Mouse (Mus musculus) forebrain, embryonic 16.5 days (tissue): Measurements from ENCODE around the gene Fam129b. TPM values are rescaled to one million over a fixed set of nuclear protein-coding genes. Genes with fewer than 3 reads are reported as not detected.

ENCODE experiments used
- ATAC-seq: fragments of 200-750 bp; cut with Nextera tagmentation; 2 replicates; pipeline ENCODE4 v1.8.0; 2017; ENCODE audit warnings: mild to moderate bottlenecking, moderate library complexity
- H3K27ac ChIP-seq: fragments of 300-500 bp; sonication (generic); 2 replicates; pipeline ENCODE4 v1.5.1; 2014; ENCODE audit warnings: low read length, control low read depth
- H3K27me3 ChIP-seq: fragments of 300-500 bp; sonication (generic); replicated peaks from 2 replicates; pipeline ENCODE4 v1.6.1; 2014; ENCODE audit warnings: low read length; ENCODE audit not compliant: control insufficient read depth, insufficient read depth
- H3K36me3 ChIP-seq: fragments of 300-500 bp; sonication (generic); 2 replicates; pipeline ENCODE4 v1.6.1; 2014; ENCODE audit not compliant: control insufficient read depth, insufficient read depth
- H3K4me1 ChIP-seq: fragments of 300-500 bp; sonication (generic); replicated peaks from 2 replicates; pipeline ENCODE4 v1.6.1; 2014; ENCODE audit warnings: low read length; ENCODE audit not compliant: control insufficient read depth, insufficient read depth
- H3K4me2 ChIP-seq: fragments of 300-500 bp; sonication (generic); 2 replicates; pipeline ENCODE4 v1.6.1; 2014; ENCODE audit warnings: mild to moderate bottlenecking, low read length, control low read depth
- H3K4me3 ChIP-seq: fragments of 300-500 bp; sonication (generic); replicated peaks from 2 replicates; pipeline ENCODE4 v1.5.1; 2014; ENCODE audit warnings: mild to moderate bottlenecking, low read length, control low read depth
- H3K9ac ChIP-seq: fragments of 300-500 bp; sonication (generic); replicated peaks from 2 replicates; pipeline ENCODE4 v1.6.1; 2014; ENCODE audit warnings: low read depth, low read length, control low read depth
- H3K9me3 ChIP-seq: fragments of 300-500 bp; sonication (generic); 2 replicates; pipeline ENCODE4 v1.6.1; 2016; ENCODE audit warnings: low read length; ENCODE audit not compliant: control insufficient read depth
- WGBS: fragments of 180-500 bp; shearing (Covaris S2); extraction: QIAGEN DNeasy Blood & Tissue Kit; methylation state at CpG from one replicate; pipeline ENCODE4 v1.1.7; 2014; 5-methylcytosine and 5-hydroxymethylcytosine counted together
- polyA plus RNA-seq: library from polyadenylated mRNA; unstranded; fragments of >200 nt; fragmentation: Nextera tagmentation; extraction: Ambion mirVana; gene quantifications from 2 replicates; pipeline ENCODE4 v1.2.1, GENCODE M21; 2015

The Fam129b gene
- polyA plus RNA-seq, 1 experiment from 2014 or later, result 36.4 TPM

GRCm38 (mm10) chr2:32857584-32857983, 18.3 kb upstream of the Fam129b start:
- Histone ChIP-seq H3K9me3 (no peaks in the 10 kb centered on the region), H3K4me2 (no peak overlapping the region), H3K4me1 (no peaks in the 10 kb centered on the region; the same call in 1 of the 2 replicates), H3K9ac (no peak overlapping the region), H3K27ac (no peak overlapping the region), H3K4me3 (no peak overlapping the region), H3K27me3 (no peaks in the 10 kb centered on the region; the same call in 1 of the 2 replicates), H3K36me3 (no peaks in the 10 kb centered on the region)
- ATAC-seq, result peak; percentile 54
- under 1% methylated on average over 7 of the region's 7 CpGs for WGBS

- 41% methylated on average over 10 of the region's 10 CpGs for WGBS
- Histone ChIP-seq H3K9ac (no peak overlapping the region), H3K36me3 (no peaks in the 10 kb centered on the region), H3K27ac (no peak overlapping the region), H3K9me3 (no peaks in the 10 kb centered on the region), H3K4me1 (no peaks in the 10 kb centered on the region), H3K4me2 (no peak overlapping the region), H3K4me3 (no peak overlapping the region), H3K27me3 (no peaks in the 10 kb centered on the region)
- ATAC-seq, result peak; percentile 47
These were observed 16.8 kb upstream of the Fam129b start for GRCm38 (mm10) chr2:32859010-32859621.

GRCm38 (mm10) chr2:32859622-32860012, 16.3 kb upstream of the Fam129b start:
- ATAC-seq, result no peak
- no peak overlapping the region for H3K9ac ChIP-seq
- no peak overlapping the region for H3K4me2 ChIP-seq
- no peaks in the 10 kb centered on the region for H3K9me3 ChIP-seq
- H3K27me3 ChIP-seq, result no peaks in the 10 kb centered on the region
- no peak overlapping the region for H3K27ac ChIP-seq
- 87% methylated on average over 5 of the region's 5 CpGs for WGBS
- H3K36me3 ChIP-seq, result no peaks in the 10 kb centered on the region
- no peaks in the 10 kb centered on the region for H3K4me1 ChIP-seq
- no peak overlapping the region for H3K4me3 ChIP-seq

- no peak for ATAC-seq
These were observed 15.1 kb upstream of the Fam129b start for GRCm38 (mm10) chr2:32860799-32861198.

GRCm38 (mm10) chr2:32863317-32863716, 12.6 kb upstream of the Fam129b start:
- Histone ChIP-seq H3K36me3 (no peaks in the 10 kb centered on the region), H3K9ac (no peak overlapping the region), H3K9me3 (no peaks in the 10 kb centered on the region), H3K4me3 (no peak overlapping the region), H3K27ac (no peak overlapping the region), H3K4me2 (no peak overlapping the region), H3K4me1 (no peaks in the 10 kb centered on the region), H3K27me3 (no peaks in the 10 kb centered on the region)
- WGBS, result 92% methylated on average over 3 of the region's 3 CpGs
- no peak for ATAC-seq

More at GRCm38 (mm10) chr2:32860799-32861198, 15.1 kb upstream of the Fam129b start:
- Histone ChIP-seq H3K4me3 (no peak overlapping the region), H3K9me3 (no peaks in the 10 kb centered on the region), H3K4me2 (no peak overlapping the region), H3K9ac (no peak overlapping the region), H3K36me3 (no peaks in the 10 kb centered on the region), H3K27me3 (no peaks in the 10 kb centered on the region), H3K27ac (no peak overlapping the region), H3K4me1 (no peaks in the 10 kb centered on the region)
- WGBS, result 74% methylated on average over 8 of the region's 8 CpGs

GRCm38 (mm10) chr2:32864755-32865154, 11.2 kb upstream of the Fam129b start:
- ATAC-seq, result no peak
- H3K4me3 ChIP-seq, result no peak overlapping the region
- H3K9ac ChIP-seq, result no peak overlapping the region
- H3K4me1 ChIP-seq, result no peaks in the 10 kb centered on the region
- no peak overlapping the region for H3K4me2 ChIP-seq
- 65% methylated on average over 2 of the region's 2 CpGs for WGBS
- no peaks in the 10 kb centered on the region for H3K9me3 ChIP-seq
- no peaks in the 10 kb centered on the region for H3K27me3 ChIP-seq
- H3K27ac ChIP-seq, result no peak overlapping the region
- H3K36me3 ChIP-seq, result no peaks in the 10 kb centered on the region

GRCm38 (mm10) chr2:32867354-32867753, 8.6 kb upstream of the Fam129b start:
- no peak overlapping the region for H3K27ac ChIP-seq
- no peaks in the 10 kb centered on the region for H3K27me3 ChIP-seq
- no peaks in the 10 kb centered on the region for H3K9me3 ChIP-seq
- ATAC-seq, result no peak
- H3K4me2 ChIP-seq, result no peak overlapping the region
- H3K4me3 ChIP-seq, result no peak overlapping the region
- H3K36me3 ChIP-seq, result no peaks in the 10 kb centered on the region
- no peak overlapping the region for H3K9ac ChIP-seq
- H3K4me1 ChIP-seq, result no peaks in the 10 kb centered on the region
- 90% methylated on average over 4 of the region's 4 CpGs for WGBS

GRCm38 (mm10) chr2:32869721-32870274, 6.1 kb upstream of the Fam129b start:
- Histone ChIP-seq H3K4me2 (no peak overlapping the region), H3K36me3 (no peaks in the 10 kb centered on the region), H3K9ac (no peak overlapping the region), H3K27ac (no peak overlapping the region), H3K27me3 (no peaks in the 10 kb centered on the region), H3K4me3 (no peak overlapping the region), H3K9me3 (no peaks in the 10 kb centered on the region), H3K4me1 (peaks cover 11% of the 10 kb centered on the region)
- no peak for ATAC-seq
- WGBS, result 62% methylated on average over 6 of the region's 6 CpGs

- H3K4me3 ChIP-seq, result no peak overlapping the region
- H3K4me2 ChIP-seq, result no peak overlapping the region
- no peaks in the 10 kb centered on the region for H3K9me3 ChIP-seq
- peaks cover 13% of the 10 kb centered on the region for H3K4me1 ChIP-seq
- ATAC-seq, result no peak
- WGBS, result 56% methylated on average over 8 of the region's 8 CpGs
- no peak overlapping the region for H3K9ac ChIP-seq
- no peaks in the 10 kb centered on the region for H3K27me3 ChIP-seq
- no peaks in the 10 kb centered on the region for H3K36me3 ChIP-seq
- no peak overlapping the region for H3K27ac ChIP-seq
These were observed 5.4 kb upstream of the Fam129b start for GRCm38 (mm10) chr2:32870275-32871100.
